Mouse (Mus musculus): ENCODE data around the gene Txnl4b.

Gene Txnl4b

GRCm38 (mm10) chr8:109584830-109585229, 19.1 kb downstream of the Txnl4b start:
- Histone ChIP-seq H3K36me3 (ENCODE audit: control insufficient read depth, insufficient read depth, low read length, poor library complexity, severe bottlenecking) (no peaks in the 10 kb centered on the region), H3K27me3 (ENCODE audit: control insufficient read depth, insufficient read depth, low read length, poor library complexity, severe bottlenecking) (no peaks in the 10 kb centered on the region; the same call in 1 of the 2 replicates)
- DNase-seq (ENCODE audit: low read depth, low spot score), result no peak

- H3K27me3 ChIP-seq (ENCODE audit: control insufficient read depth, insufficient read depth, low read length, poor library complexity, severe bottlenecking), result no peaks in the 10 kb centered on the region; the same call in 1 of the 2 replicates
- H3K36me3 ChIP-seq (ENCODE audit: control insufficient read depth, insufficient read depth, low read length, poor library complexity, severe bottlenecking), result no peaks in the 10 kb centered on the region
- no peak for DNase-seq (ENCODE audit: low read depth, low spot score)
Observed at GRCm38 (mm10) chr8:109585652-109586051, 20.0 kb downstream of the Txnl4b start.

- Histone ChIP-seq H3K36me3 (ENCODE audit: control insufficient read depth, insufficient read depth, low read length, poor library complexity, severe bottlenecking) (no peaks in the 10 kb centered on the region), H3K27me3 (ENCODE audit: control insufficient read depth, insufficient read depth, low read length, poor library complexity, severe bottlenecking) (no peaks in the 10 kb centered on the region; the same call in 1 of the 2 replicates)
- no peak for DNase-seq (ENCODE audit: low read depth, low spot score)
Observed at GRCm38 (mm10) chr8:109586972-109587504, 21.3 kb downstream of the Txnl4b start.

- Histone ChIP-seq H3K36me3 (ENCODE audit: control insufficient read depth, insufficient read depth, low read length, poor library complexity, severe bottlenecking) (peaks cover 3% of the 10 kb centered on the region; the same call in 1 of the 2 replicates), H3K27me3 (ENCODE audit: control insufficient read depth, insufficient read depth, low read length, poor library complexity, severe bottlenecking) (no peaks in the 10 kb centered on the region; the same call in 1 of the 2 replicates)
- no peak for DNase-seq (ENCODE audit: low read depth, low spot score)
Observed at GRCm38 (mm10) chr8:109590901-109591300, 25.2 kb downstream of the Txnl4b start.

GRCm38 (mm10) chr8:109591367-109591766, 25.7 kb downstream of the Txnl4b start:
- DNase-seq (ENCODE audit: low read depth, low spot score), result no peak
- H3K36me3 ChIP-seq (ENCODE audit: control insufficient read depth, insufficient read depth, low read length, poor library complexity, severe bottlenecking), result peaks cover 3% of the 10 kb centered on the region; the same call in 1 of the 2 replicates
- H3K27me3 ChIP-seq (ENCODE audit: control insufficient read depth, insufficient read depth, low read length, poor library complexity, severe bottlenecking), result no peaks in the 10 kb centered on the region; the same call in 1 of the 2 replicates

GRCm38 (mm10) chr8:109592164-109592563, 26.5 kb downstream of the Txnl4b start:
- peaks cover 5% of the 10 kb centered on the region; the same call in 1 of the 2 replicates for H3K36me3 ChIP-seq (ENCODE audit: control insufficient read depth, insufficient read depth, low read length, poor library complexity, severe bottlenecking)
- no peak for DNase-seq (ENCODE audit: low read depth, low spot score)
- H3K27me3 ChIP-seq (ENCODE audit: control insufficient read depth, insufficient read depth, low read length, poor library complexity, severe bottlenecking), result no peaks in the 10 kb centered on the region; the same call in 1 of the 2 replicates

GRCm38 (mm10) chr8:109593117-109593788, 27.6 kb downstream of the Txnl4b start:
- Histone ChIP-seq H3K27me3 (ENCODE audit: control insufficient read depth, insufficient read depth, low read length, poor library complexity, severe bottlenecking) (no peaks in the 10 kb centered on the region), H3K36me3 (ENCODE audit: control insufficient read depth, insufficient read depth, low read length, poor library complexity, severe bottlenecking) (peaks cover 5% of the 10 kb centered on the region; the same call in 1 of the 2 replicates)
- DNase-seq (ENCODE audit: low read depth, low spot score), result peak; percentile 47

GRCm38 (mm10) chr8:109595854-109596253, 30.2 kb downstream of the Txnl4b start:
- peak; percentile 74 for DNase-seq (ENCODE audit: low read depth, low spot score)
- Histone ChIP-seq H3K27me3 (ENCODE audit: control insufficient read depth, insufficient read depth, low read length, poor library complexity, severe bottlenecking) (no peaks in the 10 kb centered on the region), H3K36me3 (ENCODE audit: control insufficient read depth, insufficient read depth, low read length, poor library complexity, severe bottlenecking) (peaks cover 6% of the 10 kb centered on the region; the same call in 1 of the 2 replicates)

- DNase-seq (ENCODE audit: low read depth, low spot score), result no peak
- Histone ChIP-seq H3K36me3 (ENCODE audit: control insufficient read depth, insufficient read depth, low read length, poor library complexity, severe bottlenecking) (peaks cover 7% of the 10 kb centered on the region; the same call in 1 of the 2 replicates), H3K27me3 (ENCODE audit: control insufficient read depth, insufficient read depth, low read length, poor library complexity, severe bottlenecking) (no peaks in the 10 kb centered on the region)
Observed at GRCm38 (mm10) chr8:109606725-109607124, 41.0 kb downstream of the Txnl4b start.

- Histone ChIP-seq H3K27me3 (ENCODE audit: control insufficient read depth, insufficient read depth, low read length, poor library complexity, severe bottlenecking) (no peaks in the 10 kb centered on the region), H3K36me3 (ENCODE audit: control insufficient read depth, insufficient read depth, low read length, poor library complexity, severe bottlenecking) (peaks cover 5% of the 10 kb centered on the region; the same call in 1 of the 2 replicates)
- peak; percentile 14 for DNase-seq (ENCODE audit: low read depth, low spot score)
Observed at GRCm38 (mm10) chr8:109607650-109608049, 42.0 kb downstream of the Txnl4b start.

- Histone ChIP-seq H3K27me3 (ENCODE audit: control insufficient read depth, insufficient read depth, low read length, poor library complexity, severe bottlenecking) (no peaks in the 10 kb centered on the region), H3K36me3 (ENCODE audit: control insufficient read depth, insufficient read depth, low read length, poor library complexity, severe bottlenecking) (peaks cover 4% of the 10 kb centered on the region; the same call in 1 of the 2 replicates)
- DNase-seq (ENCODE audit: low read depth, low spot score), result peak; percentile 97
Observed at GRCm38 (mm10) chr8:109608271-109609152, 42.8 kb downstream of the Txnl4b start, which contains the start of gene Dhodh. Gene Dhodh (minus strand): TSS chr8:109608673.

- peaks cover 4% of the 10 kb centered on the region; the same call in 1 of the 2 replicates for H3K36me3 ChIP-seq (ENCODE audit: control insufficient read depth, insufficient read depth, low read length, poor library complexity, severe bottlenecking)
- no peak for DNase-seq (ENCODE audit: low read depth, low spot score)
- H3K27me3 ChIP-seq (ENCODE audit: control insufficient read depth, insufficient read depth, low read length, poor library complexity, severe bottlenecking), result no peaks in the 10 kb centered on the region
Observed at GRCm38 (mm10) chr8:109609153-109609502, 43.4 kb downstream of the Txnl4b start.

- no peaks in the 10 kb centered on the region for H3K36me3 ChIP-seq (ENCODE audit: control insufficient read depth, insufficient read depth, low read length, poor library complexity, severe bottlenecking)
- DNase-seq (ENCODE audit: low read depth, low spot score), result peak; percentile 36
Observed at GRCm38 (mm10) chr8:109614243-109615210, 48.8 kb downstream of the Txnl4b start, which contains the start of gene Pkd1l3. Gene Pkd1l3 (plus strand): TSS chr8:109614517.

GRCm38 (mm10) chr8:109615569-109615968, 49.9 kb downstream of the Txnl4b start:
- no peaks in the 10 kb centered on the region for H3K27me3 ChIP-seq (ENCODE audit: control insufficient read depth, insufficient read depth, low read length, poor library complexity, severe bottlenecking)
- no peak for DNase-seq (ENCODE audit: low read depth, low spot score)

More at GRCm38 (mm10) chr8:109614243-109615210, 48.8 kb downstream of the Txnl4b start, which contains the start of gene Pkd1l3:
- no peaks in the 10 kb centered on the region for H3K27me3 ChIP-seq (ENCODE audit: control insufficient read depth, insufficient read depth, low read length, poor library complexity, severe bottlenecking)

More at GRCm38 (mm10) chr8:109615569-109615968, 49.9 kb downstream of the Txnl4b start:
- H3K36me3 ChIP-seq (ENCODE audit: control insufficient read depth, insufficient read depth, low read length, poor library complexity, severe bottlenecking), result no peaks in the 10 kb centered on the region
